Mouse (Mus musculus) thymus, postnatal 36 days (tissue): ENCODE data around the gene Gm49721.
"Not testable (repeated sequence)": the region's sequence is repeated elsewhere in the genome, so short reads cannot be mapped to it uniquely, and the experiment has no call there.

Experiments used
- DNase-seq, 2 experiments: peaks; one replicate each; pipeline ENCODE4 v3.0.0; 2022; ENCODE audit warnings: mixed read lengths in 2 of 2

The Gm49721 gene

DNA sequence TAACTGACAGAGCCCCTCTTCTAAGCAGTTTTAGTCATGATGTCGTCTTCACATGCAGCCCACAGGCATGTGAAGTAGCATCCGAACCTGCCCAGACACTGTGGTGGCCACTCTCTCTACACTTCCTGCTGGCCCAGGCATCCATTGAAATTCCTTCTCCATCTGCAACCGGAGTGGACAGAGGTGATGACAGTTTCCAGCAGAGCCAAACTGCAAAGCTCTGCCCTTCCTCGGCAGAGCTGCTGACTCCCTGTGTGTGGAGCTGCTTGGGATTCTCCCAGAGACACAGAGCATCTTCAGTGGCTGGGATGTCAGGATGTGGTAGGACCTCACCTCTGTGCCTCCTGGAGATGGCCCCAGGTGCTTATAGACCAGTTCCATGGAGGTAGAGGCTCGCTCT is 105.8 kb downstream of the Gm49721 start:
- not testable (repeated sequence) for DNase-seq

DNA sequence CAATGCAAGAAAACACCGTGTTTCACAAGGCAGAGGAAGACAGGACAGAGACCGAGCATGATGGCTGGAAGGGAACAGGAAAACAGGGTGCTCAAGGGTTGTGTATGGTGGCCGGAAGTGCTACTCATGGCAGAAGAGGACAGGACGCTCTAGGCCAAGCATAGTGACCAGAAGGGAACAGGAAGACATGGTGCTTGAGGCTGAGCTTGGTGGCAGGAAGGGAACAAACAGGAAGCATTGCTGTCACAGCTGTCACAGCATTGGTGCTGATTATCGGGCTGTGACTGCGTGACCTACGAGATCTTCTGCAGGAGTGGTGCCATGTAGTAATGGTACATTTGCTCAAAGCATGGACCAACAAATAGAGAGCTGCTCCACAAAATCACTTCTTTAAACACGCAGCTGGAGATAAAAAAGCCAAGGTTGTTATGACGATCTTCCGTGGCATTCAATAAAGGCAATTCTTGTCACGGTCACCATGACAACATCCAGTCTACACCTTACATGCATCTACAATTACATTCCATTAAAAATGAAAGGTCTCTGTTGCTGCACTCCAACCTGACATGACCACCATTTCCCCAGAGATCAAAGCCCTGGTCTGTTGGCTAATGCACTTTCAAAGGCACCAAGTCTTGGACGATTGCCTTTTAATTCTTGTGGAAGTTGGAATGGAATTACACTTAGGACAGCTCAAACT is 106.9 kb downstream of the Gm49721 start:
- DNase-seq: not testable (repeated sequence)

DNA sequence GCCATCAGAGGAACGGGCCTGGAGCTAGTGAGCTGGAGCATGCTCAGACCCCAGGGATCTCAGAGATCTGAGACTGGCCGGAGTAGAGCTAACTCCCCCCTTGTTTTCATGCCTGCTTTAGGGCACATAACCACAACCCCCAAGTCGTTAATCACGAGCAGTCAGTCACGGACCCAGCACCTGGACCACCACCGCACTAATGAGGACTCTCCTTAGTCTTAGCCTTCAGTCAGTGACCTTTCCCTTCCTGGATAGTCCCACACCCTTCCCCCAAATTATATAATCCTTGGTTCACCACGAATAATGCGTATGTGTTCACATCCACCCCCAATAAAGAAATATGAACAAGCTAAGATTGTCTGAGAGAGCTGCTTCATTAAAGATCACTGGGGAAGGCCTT is 108.1 kb downstream of the Gm49721 start:
- not testable (repeated sequence) for DNase-seq
